Mouse (Mus musculus) mouse trophoblast stem cell (cell line): ENCODE results near the gene Jam3.
"Not testable (repeated sequence)": the region's sequence is repeated elsewhere in the genome, so short reads cannot be mapped to it uniquely, and the experiment has no call there.

Source experiments
- in situ Hi-C, 2 experiments: fragments of 300-500 bp; cut with MseI, MboI; formaldehyde crosslinking; loops; 2 replicates in 1 of 2; 3 replicates in 1 of 2; pipeline ENCODE4 v1.15.1; 2025

Gene Jam3

DNA sequence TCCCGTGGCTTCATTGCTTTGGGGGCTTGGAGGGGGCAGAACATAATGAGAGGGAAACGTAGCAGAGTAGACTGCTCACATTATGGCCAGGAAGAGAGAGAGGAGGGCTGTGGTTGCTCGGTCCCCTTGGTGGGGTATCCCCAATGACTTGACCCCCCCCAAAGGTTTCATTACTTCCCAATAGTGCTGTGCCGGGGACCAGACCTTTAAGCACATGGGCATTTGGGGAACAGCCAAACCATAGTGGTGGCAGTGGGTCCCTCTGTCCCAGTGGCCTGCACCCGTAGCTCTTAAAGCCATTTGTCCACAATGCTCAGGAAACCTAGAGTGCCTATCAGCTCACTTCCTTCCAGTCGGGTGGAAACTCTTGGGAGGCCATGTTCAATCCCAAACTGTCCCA lies 17.6 kb upstream of the Jam3 start:
- in situ Hi-C loops, result loop anchor here in 1 of 2 experiments (10.0 kb wide), 1 partner anchor 68 kb away; no protein-coding TSS in a partner anchor

DNA sequence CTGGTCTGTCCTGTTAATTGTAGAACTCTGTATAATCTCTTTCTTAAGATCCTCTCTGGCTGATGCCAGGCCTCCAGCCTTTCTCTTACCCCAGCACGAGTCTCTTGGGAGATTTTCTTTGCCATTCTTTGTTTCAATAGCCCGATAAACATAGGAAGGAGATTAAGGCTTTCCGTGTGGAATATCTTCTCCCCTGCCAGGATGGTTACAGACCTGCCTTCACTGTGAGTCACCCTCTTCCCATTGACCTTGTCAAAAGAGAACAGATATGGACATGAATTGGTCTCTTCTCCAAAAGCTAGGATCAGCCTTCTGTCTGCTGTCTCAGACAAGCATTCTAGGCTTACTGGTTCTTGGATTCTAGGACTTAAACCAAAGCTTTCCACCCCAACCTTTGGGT lies 15.5 kb upstream of the Jam3 start:
- in situ Hi-C loops, result loop anchor here in 1 of 2 experiments (10.0 kb wide), 1 partner anchor 66 kb away; no protein-coding TSS in a partner anchor

DNA sequence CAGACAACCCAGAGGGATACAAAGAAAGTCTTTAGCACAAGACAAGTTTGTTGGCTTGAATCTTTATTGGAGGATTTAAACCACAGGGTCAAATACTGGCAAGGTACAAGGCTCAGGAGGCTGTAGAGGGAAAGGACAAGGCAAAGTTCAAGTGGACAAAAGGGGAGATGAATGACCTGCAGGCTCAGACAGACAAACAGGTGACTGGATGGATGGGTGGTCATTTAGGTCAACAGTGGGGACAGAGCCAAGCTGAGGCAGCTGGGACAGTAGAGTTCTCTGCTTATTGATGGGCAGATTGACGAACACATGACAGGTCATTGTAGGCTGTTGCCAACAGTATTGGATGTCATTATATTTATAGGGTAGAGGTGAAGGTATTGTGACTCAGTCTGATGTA lies 11.8 kb upstream of the Jam3 start:
- in situ Hi-C loops, result no loop called here

DNA sequence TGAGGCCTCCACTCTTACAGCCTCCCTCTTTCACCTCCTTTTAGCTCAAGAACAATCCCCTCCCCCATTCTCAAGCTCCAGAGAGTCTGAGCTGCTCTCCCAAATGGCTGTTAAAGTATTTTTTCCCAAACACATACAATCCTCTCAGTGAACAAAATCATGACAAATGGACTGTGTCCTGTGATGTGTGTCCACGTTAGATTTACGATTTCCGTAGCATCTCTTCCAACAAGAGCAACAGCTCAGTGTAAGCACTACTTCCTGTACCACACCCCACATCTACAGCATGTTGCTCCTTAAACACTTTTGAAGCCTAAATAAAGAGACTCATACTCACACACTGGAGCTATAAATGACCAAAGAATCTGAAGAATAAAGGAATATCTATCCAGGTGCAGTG lies 10.4 kb upstream of the Jam3 start:
- in situ Hi-C loops, result no loop called here

DNA sequence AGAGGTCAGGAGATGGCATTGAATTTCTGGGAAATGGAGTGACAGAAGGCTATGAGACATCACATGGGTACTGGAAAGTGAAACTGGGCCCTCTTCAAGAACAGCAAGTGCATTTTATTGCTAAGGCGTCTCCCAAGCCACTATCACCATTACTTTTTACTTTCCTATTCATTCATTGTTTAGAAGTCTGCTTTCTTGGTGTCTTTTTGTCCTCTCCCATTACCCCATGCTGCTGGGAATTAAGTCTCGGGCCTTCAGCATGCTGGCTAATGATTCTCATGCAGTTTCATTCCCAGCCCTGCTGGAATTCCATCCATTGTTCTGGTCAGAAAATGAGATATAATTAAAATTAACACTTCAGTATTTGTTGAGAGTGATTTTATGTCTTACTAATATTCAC lies 9.7 kb upstream of the Jam3 start:
- in situ Hi-C loops, result no loop called here

DNA sequence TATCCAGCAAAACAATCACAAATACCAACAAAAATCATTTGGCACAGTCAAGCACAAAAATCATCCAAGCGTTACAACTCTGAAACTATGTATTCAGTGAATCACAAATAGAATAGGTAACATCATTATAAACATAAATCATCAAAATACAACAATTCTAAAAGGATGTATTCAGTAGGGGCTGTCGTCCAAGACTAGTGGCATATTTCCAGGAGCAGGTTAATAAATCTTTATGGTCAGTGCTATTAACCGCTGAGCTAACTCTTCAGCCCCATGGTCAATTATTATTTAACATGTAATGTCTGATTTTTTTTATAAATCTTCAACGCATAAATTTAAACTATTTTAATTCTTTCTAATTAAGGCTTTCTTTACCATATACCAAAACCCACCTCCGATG lies 8.4 kb upstream of the Jam3 start:
- in situ Hi-C loops, result not testable (repeated sequence)

DNA sequence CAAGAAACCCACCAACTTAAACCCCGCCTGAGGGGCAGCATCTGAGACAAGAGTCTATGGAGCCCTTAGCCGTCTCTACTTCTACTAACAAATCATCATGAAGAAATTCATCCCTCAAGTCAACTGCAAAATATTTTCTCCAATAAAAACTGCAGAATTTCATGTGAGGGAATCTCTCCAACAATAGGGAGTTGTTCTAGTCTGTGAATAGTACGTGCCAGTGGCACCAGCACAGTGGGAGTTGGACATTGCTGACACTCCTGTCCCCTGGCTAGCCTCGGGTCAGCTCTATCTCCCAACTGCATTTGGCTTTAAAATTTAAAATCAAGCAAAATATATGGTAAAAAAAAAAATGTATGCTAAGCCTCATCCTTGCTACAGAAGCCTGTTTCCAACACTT lies 1.4 kb downstream of the Jam3 start:
- in situ Hi-C loops, result no loop called here

DNA sequence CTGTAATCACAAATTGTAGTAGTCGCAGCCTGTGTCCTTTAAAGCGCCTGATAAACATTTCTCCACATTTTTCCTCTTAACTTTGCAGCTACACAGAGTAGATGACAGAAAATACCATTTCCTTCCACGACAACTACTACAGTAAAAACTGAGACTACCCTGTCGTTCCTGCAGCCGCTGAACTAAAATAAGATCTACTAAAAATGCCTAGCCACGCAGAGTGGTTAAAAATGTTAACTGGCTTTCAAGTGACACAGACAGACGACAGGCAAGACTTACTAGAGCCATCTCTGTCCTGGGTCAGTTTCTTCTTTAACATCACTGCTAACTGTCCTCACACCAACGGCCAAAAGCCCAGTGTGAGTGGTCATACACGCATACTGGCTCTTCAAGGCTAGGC lies 5.4 kb downstream of the Jam3 start:
- in situ Hi-C loops, result no loop called here

DNA sequence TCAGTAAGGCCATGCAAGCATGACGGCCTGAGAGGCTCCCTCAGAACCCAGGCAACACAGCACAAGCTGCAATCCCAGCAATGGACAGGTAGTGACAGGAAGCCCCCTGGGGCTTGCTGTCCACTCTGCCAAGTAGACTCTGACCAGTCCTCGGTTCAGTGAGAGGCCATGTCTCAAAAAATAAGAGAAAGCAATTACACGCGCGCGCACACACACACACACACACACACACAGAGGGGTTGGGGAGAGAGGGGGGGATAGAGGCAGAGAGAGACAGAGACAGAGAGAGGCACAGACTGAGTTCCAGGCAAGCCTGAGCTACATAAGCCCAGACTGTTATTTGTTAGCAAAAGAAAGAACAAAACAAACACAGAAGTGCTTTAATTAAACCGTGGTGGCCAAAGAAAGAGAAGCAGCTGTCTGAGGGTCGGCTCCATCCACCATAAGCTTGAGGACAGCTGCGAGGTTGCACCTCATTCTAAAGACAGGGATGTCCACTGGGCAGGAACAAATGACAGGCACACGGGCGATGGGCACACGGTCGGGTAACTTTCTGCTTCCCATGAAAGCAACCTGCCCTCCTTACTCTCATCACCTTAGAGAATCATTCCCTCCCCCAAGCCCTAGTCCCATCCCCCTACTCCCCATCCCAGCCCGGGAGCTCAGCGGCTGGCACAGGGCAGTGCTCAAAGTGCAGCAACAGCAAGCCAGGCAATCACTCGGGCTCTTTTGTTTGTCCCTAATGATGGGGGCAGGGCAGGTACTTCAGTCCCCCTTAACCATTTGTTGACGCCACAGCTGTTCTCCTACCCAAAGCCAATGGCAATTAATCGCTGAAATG lies 6.4 kb downstream of the Jam3 start:
- in situ Hi-C loops, result no loop called here

DNA sequence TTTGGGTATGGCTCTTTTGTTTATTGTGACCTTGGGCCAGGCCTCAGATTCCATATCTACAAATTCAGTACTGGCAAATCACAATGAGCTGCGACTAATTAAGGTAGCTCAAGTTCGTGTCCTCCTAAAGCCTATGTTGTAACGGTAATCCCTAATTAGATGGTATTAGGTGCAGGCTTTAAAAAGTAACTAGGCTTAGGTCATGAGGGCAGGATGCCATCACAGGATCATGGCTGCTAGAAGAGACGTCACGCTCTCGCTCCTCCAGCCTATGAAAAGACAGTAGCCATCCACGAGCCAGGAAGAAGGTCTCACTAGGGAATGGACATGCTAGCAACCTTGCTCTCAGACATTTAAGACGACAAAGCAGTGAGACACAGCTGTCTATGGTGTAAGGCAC lies 7.3 kb downstream of the Jam3 start:
- in situ Hi-C loops, result no loop called here

DNA sequence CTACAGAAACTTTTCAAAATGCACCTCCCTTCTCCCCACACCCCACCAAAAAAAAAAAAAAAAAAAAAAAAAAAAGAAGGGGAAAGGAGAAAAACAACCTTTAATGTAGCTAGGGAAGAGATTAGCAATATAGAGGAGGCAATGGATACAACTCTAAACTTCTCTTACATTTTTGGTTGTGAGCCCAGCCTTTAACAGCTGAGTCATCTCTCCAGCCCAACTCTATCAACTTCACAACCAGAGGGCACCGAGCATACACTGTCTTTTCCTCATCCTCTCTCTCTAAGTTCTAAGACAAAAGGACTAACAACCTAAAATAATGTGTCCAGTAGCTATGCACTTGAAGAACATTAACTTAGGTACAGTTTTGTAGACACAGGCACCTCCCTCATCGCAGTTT lies 8.4 kb downstream of the Jam3 start:
- in situ Hi-C loops, result no loop called here

DNA sequence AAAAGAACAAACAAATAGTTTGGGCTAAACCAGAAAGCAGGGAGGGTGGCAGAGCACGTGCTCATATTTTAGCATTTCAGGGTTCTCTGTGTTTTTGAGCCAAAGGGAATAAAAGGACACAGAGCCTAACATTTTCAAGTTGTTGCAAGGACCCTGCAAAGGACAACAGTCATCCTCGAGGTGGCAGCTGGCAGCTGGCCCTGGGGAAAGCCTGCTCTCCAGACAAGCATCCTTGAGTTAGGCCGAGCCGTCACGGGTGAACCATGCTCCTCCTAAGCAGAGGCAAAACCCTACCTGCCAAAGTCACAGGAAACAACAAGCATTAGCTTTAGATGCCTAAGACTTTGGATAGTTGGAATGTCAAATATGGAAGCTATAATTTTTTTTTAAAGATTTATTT lies 10.2 kb downstream of the Jam3 start:
- in situ Hi-C loops, result no loop called here

DNA sequence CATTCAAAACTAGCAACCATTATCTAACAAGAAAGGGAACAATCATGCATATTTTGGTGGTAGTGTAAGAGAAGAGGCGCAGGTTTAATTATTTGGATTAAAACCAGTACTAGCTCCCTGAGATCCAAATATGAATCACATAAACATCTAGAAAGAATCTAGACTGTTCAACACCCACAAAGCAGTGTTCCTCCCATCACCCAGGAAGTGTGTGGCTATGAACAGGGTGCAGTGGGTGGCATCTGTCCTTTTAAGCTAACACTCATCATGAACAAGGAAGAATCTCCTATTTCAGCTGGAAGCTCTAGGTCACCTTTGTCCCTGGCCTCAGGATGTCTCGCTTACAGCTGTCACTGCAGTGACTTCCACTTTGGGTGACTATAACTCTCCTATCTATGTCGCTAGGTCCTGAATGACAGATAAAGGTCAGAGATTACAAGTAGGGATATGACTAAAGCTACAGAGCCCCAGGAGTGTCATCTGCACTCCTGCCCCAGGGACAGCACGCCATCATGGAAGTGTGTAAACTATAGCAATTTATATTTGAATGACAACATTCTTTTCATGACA lies 10.9 kb downstream of the Jam3 start:
- in situ Hi-C loops, result no loop called here

DNA sequence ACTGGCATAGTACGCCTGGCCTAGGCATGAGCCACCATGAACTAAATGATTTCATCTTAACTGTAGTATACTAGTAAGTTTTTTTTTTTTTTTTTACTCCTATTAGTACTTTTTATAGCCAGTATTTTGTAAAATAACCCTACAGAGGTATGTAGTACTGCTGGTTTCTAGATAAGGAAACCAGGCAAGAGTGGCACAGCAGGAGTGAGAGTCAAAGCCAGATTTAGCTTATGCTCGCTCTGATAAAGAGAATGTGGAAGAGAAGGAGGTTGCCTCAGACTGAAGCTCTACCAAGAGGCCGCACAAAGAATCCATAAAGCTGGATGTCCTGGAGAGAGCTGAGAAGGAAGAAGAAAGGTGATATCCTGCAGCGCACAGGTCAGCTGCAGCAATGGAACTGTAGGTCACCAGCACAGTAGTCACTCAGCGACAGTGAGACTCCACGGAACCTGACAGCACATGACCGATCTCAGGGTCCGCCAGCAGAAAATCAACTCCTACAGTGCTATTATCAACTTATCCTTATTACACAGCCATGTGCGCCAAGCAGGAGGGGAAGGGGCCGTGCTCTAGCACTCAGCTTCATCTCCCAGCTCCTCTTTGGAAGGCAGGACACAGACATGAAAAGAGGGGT lies 14.7 kb downstream of the Jam3 start:
- in situ Hi-C loops, result no loop called here

DNA sequence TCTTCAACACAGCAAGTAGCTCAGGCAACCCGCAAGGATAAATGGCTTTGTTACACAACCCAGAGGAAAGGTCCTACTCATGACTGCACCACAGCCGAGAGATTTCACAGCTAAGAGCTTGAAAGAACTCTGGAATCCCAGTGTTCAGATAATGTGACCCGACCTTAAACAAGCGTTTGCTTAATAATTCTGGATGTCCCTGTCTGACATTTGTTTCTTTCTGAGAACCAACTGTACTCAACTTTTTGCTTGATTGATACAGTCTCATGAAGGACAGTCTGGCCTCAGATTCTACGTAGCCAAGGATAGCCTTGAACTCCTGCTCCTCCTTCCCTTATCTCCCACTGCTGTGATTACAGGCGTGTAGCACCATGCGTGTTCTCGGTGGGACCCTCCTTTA lies 18.6 kb downstream of the Jam3 start:
- in situ Hi-C loops, result no loop called here

DNA sequence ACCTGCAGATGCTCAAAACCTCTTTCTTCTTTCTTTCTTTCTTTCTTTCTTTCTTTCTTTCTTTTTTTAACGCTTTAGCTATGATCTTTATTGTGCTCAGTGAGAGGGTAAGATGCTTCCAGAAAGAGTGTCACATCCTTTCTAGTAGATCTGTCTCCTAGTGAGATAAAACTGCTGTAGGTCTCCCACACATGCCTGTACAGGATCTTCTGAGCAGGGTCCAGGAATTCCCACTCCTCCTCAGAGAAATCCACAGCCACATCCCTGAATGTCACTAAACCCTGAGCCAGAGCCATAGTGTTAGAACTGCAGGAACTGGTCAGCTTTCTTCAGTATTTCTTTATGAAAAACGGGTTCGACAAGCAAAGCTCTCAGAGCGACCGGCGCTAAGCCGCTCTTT lies 19.8 kb downstream of the Jam3 start:
- in situ Hi-C loops, result no loop called here

DNA sequence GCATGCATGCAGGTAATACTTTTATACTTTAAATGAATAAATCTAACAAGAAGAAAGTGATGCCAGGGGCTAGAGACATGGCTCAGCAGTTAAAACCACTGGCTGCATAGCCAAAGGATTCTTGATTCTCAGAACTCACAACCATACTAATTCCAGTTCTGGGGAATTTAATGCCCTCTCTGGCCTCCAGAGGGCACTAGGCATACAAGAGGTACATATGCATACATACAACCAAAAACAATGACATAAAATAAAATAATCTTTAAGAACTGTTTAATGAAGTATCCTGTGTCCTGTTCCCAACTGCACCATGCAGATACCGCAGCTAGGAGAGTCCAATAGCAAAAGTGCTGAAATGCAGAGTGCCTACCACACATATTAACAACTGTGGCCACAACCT lies 20.8 kb downstream of the Jam3 start:
- in situ Hi-C loops, result no loop called here

DNA sequence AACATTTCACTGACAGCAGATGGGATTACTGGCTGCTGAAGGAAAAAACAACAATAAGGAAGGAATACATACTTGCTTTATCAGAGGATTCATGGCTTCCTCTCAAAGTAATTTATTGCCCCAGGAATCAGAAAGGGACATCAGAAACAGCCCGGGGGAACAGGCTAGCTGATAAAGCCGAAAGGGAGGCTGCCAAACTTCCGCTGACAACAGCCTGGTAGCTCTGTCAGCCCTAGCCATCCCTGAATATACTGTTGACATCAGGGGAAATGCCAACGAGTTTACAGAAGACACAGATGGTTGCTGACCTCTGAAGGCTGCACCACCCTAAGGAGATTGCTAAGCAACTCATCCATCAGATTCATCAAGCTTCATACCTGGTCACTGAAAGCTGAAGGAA lies 26.6 kb downstream of the Jam3 start:
- in situ Hi-C loops, result no loop called here

DNA sequence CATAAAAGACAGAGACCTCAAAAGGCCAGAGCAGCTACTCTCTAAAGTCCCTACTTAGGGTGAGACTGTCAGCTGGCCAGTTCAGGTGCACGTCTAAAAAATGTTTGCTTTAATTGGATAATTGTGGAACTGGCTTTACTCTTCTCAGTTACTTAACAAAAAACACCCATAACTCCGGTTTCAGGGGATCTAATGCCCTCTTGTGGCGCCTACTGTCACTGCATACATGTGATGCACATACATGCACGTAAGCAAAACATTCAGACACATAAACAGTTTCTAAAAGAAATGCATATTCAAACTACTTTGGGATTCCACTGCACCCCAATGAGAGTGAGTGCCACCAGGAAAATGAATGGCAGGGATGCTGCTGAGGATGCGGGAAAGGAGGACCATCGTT lies 28.7 kb downstream of the Jam3 start:
- in situ Hi-C loops, result no loop called here

DNA sequence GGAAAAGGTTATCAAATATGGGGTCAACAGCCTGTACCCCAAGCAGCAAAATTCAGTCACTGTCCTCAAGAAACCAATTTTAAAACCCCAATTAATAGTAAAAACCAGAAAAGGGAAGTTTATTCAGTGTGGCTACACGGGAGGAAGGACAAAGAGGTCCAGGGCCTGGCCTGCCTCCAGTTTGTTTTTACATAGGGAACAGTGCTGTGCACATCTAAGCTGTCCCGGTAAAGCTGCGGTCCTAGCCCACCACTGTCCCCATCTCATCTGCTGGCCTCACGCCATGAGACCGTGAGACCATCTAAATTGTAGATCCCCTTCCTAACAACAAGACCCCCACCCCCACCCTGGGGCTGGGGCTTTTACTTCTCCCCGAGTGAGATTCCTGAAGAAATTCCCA lies 29.8 kb downstream of the Jam3 start:
- in situ Hi-C loops, result no loop called here

DNA sequence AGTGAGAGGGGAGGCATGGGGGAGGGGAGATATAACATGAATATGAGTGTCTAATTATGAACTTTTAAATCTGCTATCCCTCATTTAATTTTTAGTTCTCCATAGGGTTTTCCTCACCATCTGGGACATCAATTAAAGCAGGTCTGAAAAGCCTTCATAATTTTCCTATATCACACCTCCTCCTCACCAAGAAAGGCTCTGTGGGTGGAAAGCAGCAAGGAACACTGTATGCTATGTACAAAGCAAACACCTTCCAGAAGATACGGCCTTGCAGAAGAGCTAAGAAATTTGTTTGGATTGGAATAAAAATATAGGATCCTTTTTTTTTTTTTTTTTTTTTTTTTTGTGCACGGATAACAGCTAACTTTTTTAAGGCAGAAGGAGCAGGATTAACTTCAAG lies 31.3 kb downstream of the Jam3 start:
- in situ Hi-C loops, result no loop called here

DNA sequence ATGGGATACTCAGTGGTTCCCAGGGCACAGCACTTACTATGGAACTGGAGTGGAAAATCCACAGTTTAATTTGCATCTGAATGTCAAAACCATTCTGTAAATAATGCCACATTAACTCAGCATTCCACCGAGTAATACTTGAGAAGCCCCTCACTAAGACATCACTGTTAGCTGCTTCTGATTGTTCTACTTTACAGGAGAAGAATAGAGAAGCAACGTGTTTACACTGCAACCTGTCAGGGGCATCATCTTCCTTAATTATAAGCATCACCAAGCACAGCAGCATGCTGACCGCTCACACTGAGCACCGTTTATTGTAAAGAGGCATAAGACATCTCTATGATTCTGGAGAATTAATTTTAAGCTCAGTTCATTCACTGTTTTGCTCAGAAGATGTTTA lies 32.3 kb downstream of the Jam3 start:
- in situ Hi-C loops, result no loop called here

DNA sequence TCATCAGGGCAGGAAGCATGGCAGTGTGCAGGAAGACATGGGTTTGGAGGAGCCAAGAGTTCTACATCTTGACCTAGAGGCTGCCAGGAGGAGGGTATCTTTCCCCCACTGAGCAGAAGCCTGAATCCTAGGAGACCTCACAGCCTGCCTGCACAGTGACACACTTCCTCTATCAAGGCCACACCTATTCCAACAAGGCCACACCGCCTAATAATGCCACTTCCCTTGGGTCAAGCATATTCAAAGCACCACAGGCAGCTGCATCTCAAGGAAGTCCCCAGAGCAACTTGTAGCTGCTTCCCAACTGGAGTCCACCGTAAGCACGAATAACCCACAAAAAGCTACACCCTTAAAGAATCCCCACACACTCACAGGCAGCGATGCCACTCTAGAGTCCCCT lies 33.1 kb downstream of the Jam3 start:
- in situ Hi-C loops, result no loop called here
